Mouse (Mus musculus) lung, postnatal 14 days (tissue): ENCODE measurements around the gene Sucla2.

Source experiments
- DNase-seq: peaks from one replicate; pipeline ENCODE4 v3.0.0; 2021

Sucla2 gene

GRCm38 (mm10) chr14:73622988-73623387 lies 97.9 kb downstream of the Sucla2 start:
- DNase-seq, result no peak

- no peak for DNase-seq
Measured at GRCm38 (mm10) chr14:73625469-73625868, 100.3 kb downstream of the Sucla2 start.

- DNase-seq, result no peak
Measured at GRCm38 (mm10) chr14:73631511-73631910, 106.4 kb downstream of the Sucla2 start.

GRCm38 (mm10) chr14:73632648-73633263 lies 107.6 kb downstream of the Sucla2 start:
- DNase-seq, result peak; percentile 46

- DNase-seq, result no peak
Measured at GRCm38 (mm10) chr14:73634356-73634755, 109.2 kb downstream of the Sucla2 start.

- DNase-seq, result no peak
Measured at GRCm38 (mm10) chr14:73637460-73637859, 112.3 kb downstream of the Sucla2 start.
